Mouse (Mus musculus) intestine, embryonic 16.5 days (tissue): ENCODE measurements around the gene Ptprd. TPM values are rescaled to one million over a fixed set of nuclear protein-coding genes. Genes with fewer than 3 reads are reported as not detected.

Source experiments
- ATAC-seq: fragments of 200-750 bp; cut with Nextera tagmentation; 2 replicates; pipeline ENCODE4 v1.8.0; 2017; ENCODE audit warnings: moderate TSS enrichment, moderate library complexity
- H3K27ac ChIP-seq: fragments of 300-500 bp; sonication (generic); 2 replicates; pipeline ENCODE4 v1.5.1; 2014; ENCODE audit warnings: mild to moderate bottlenecking, low read length
- H3K27me3 ChIP-seq: fragments of 300-500 bp; sonication (generic); replicated peaks from 2 replicates; pipeline ENCODE4 v1.6.1; 2014; ENCODE audit warnings: low read length, control low read depth, mixed read lengths; ENCODE audit not compliant: control insufficient read depth, insufficient read depth
- H3K36me3 ChIP-seq: fragments of 300-500 bp; sonication (generic); 2 replicates; pipeline ENCODE4 v1.6.1; 2014; ENCODE audit warnings: low read length, control low read depth; ENCODE audit not compliant: control insufficient read depth, insufficient read depth
- H3K4me1 ChIP-seq: fragments of 300-500 bp; sonication (generic); 2 replicates; pipeline ENCODE4 v1.6.1; 2014; ENCODE audit warnings: low read length, control low read depth, mixed read lengths; ENCODE audit not compliant: control insufficient read depth, insufficient read depth
- H3K4me2 ChIP-seq: fragments of 300-500 bp; sonication (generic); 2 replicates; pipeline ENCODE4 v1.6.1; 2014; ENCODE audit warnings: low read depth, low read length, control low read depth
- H3K4me3 ChIP-seq: fragments of 300-500 bp; sonication (generic); 2 replicates; pipeline ENCODE4 v1.5.1; 2014; ENCODE audit warnings: mild to moderate bottlenecking, low read length
- H3K9ac ChIP-seq: fragments of 300-500 bp; sonication (generic); 2 replicates; pipeline ENCODE4 v1.6.1; 2014; ENCODE audit warnings: low read depth, low read length
- H3K9me3 ChIP-seq: fragments of 300-500 bp; sonication (generic); 2 replicates; pipeline ENCODE4 v1.6.1; 2016; ENCODE audit warnings: low read length, control low read depth; ENCODE audit not compliant: control insufficient read depth
- WGBS: fragments of 180-500 bp; shearing (Covaris S2); extraction: QIAGEN DNeasy Blood & Tissue Kit; methylation state at CpG from one replicate; pipeline ENCODE4 v1.1.7; 2014; 5-methylcytosine and 5-hydroxymethylcytosine counted together
- polyA plus RNA-seq: library from polyadenylated mRNA; unstranded; fragments of >200 nt; fragmentation: Nextera tagmentation; extraction: Ambion mirVana; gene quantifications from 2 replicates; pipeline ENCODE4 v1.2.1, GENCODE M21; 2015

Gene Ptprd
- polyA plus RNA-seq, 1 experiment from 2014 or later, result 5.0 TPM

GRCm38 (mm10) chr4:76350241-76350962 is 1861.4 kb downstream of the Ptprd start:
- Histone ChIP-seq H3K36me3 (no peaks in the 10 kb centered on the region), H3K4me3 (no peak overlapping the region), H3K9ac (no peak overlapping the region), H3K4me2 (no peak overlapping the region), H3K27ac (no peak overlapping the region), H3K4me1 (no peaks in the 10 kb centered on the region), H3K9me3 (no peaks in the 10 kb centered on the region), H3K27me3 (no peaks in the 10 kb centered on the region)
- WGBS, result 35% methylated on average over 3 of the region's 3 CpGs
- peak; percentile 62 for ATAC-seq

- Histone ChIP-seq H3K9me3 (no peaks in the 10 kb centered on the region), H3K36me3 (no peaks in the 10 kb centered on the region), H3K4me1 (peaks cover 3% of the 10 kb centered on the region; the same call in 1 of the 2 replicates), H3K27ac (no peak overlapping the region), H3K27me3 (no peaks in the 10 kb centered on the region), H3K4me3 (no peak overlapping the region), H3K9ac (no peak overlapping the region), H3K4me2 (no peak overlapping the region)
- 55% methylated on average over 3 of the region's 3 CpGs for WGBS
- ATAC-seq, result peak; percentile 77
These were observed 1867.7 kb downstream of the Ptprd start for GRCm38 (mm10) chr4:76344059-76344458.

GRCm38 (mm10) chr4:76337926-76338325 is 1873.8 kb downstream of the Ptprd start:
- ATAC-seq, result peak; percentile 80

GRCm38 (mm10) chr4:76327346-76327745 is 1884.4 kb downstream of the Ptprd start:
- H3K9me3 ChIP-seq, result no peaks in the 10 kb centered on the region
- H3K4me2 ChIP-seq, result peak overlapping the region; percentile 39
- WGBS, result 24% methylated on average over 11 of the region's 11 CpGs
- H3K9ac ChIP-seq, result 0 out of 2 replicates have a peak overlapping the region, but pooled peaks have one; percentile 37
- H3K27ac ChIP-seq, result no peak overlapping the region
- H3K27me3 ChIP-seq, result no peaks in the 10 kb centered on the region
- peak overlapping the region; percentile 14 for H3K4me3 ChIP-seq
- peak; percentile 33; the same call in 1 of the 2 replicates for ATAC-seq
- H3K36me3 ChIP-seq, result no peaks in the 10 kb centered on the region
- no peaks in the 10 kb centered on the region; the same call in 1 of the 2 replicates for H3K4me1 ChIP-seq

More at GRCm38 (mm10) chr4:76337926-76338325, 1873.8 kb downstream of the Ptprd start:
- Histone ChIP-seq H3K9ac (no peak overlapping the region), H3K36me3 (no peaks in the 10 kb centered on the region), H3K9me3 (no peaks in the 10 kb centered on the region), H3K4me1 (no peaks in the 10 kb centered on the region), H3K27ac (no peak overlapping the region), H3K4me2 (no peak overlapping the region), H3K27me3 (no peaks in the 10 kb centered on the region), H3K4me3 (no peak overlapping the region)
- WGBS, result 68% methylated on average over 1 of the region's 1 CpGs

GRCm38 (mm10) chr4:76325646-76326045 is 1886.1 kb downstream of the Ptprd start:
- no peak for ATAC-seq

GRCm38 (mm10) chr4:76324928-76325327 is 1886.8 kb downstream of the Ptprd start:
- no peaks in the 10 kb centered on the region for H3K9me3 ChIP-seq
- H3K27ac ChIP-seq, result no peak overlapping the region
- no peak overlapping the region for H3K4me3 ChIP-seq
- no peak overlapping the region for H3K9ac ChIP-seq
- H3K36me3 ChIP-seq, result no peaks in the 10 kb centered on the region
- no peaks in the 10 kb centered on the region; the same call in 1 of the 2 replicates for H3K4me1 ChIP-seq
- H3K4me2 ChIP-seq, result no peak overlapping the region
- no peaks in the 10 kb centered on the region for H3K27me3 ChIP-seq
- 43% methylated on average over 10 of the region's 10 CpGs for WGBS
- ATAC-seq, result no peak

More at GRCm38 (mm10) chr4:76325646-76326045, 1886.1 kb downstream of the Ptprd start:
- Histone ChIP-seq H3K4me1 (no peaks in the 10 kb centered on the region; the same call in 1 of the 2 replicates), H3K27ac (no peak overlapping the region), H3K9ac (no peak overlapping the region), H3K4me3 (no peak overlapping the region), H3K9me3 (no peaks in the 10 kb centered on the region), H3K4me2 (no peak overlapping the region), H3K36me3 (no peaks in the 10 kb centered on the region), H3K27me3 (no peaks in the 10 kb centered on the region)
- WGBS, result 95% methylated on average over 3 of the region's 3 CpGs

GRCm38 (mm10) chr4:76324509-76324908 is 1887.3 kb downstream of the Ptprd start:
- no peak for ATAC-seq
- 46% methylated on average over 5 of the region's 5 CpGs for WGBS
- Histone ChIP-seq H3K27me3 (no peaks in the 10 kb centered on the region), H3K9me3 (no peaks in the 10 kb centered on the region), H3K4me2 (no peak overlapping the region), H3K4me1 (no peaks in the 10 kb centered on the region; the same call in 1 of the 2 replicates), H3K27ac (no peak overlapping the region), H3K9ac (no peak overlapping the region), H3K36me3 (no peaks in the 10 kb centered on the region), H3K4me3 (no peak overlapping the region)

- Histone ChIP-seq H3K4me3 (no peak overlapping the region), H3K4me2 (no peak overlapping the region), H3K9me3 (no peaks in the 10 kb centered on the region), H3K9ac (no peak overlapping the region), H3K27ac (no peak overlapping the region), H3K4me1 (no peaks in the 10 kb centered on the region; the same call in 1 of the 2 replicates), H3K27me3 (no peaks in the 10 kb centered on the region), H3K36me3 (no peaks in the 10 kb centered on the region)
- 0 out of 2 replicates have a peak, but pooled peaks have one; percentile 36 for ATAC-seq
- WGBS, result 40% methylated on average over 4 of the region's 4 CpGs
These were observed 1891.9 kb downstream of the Ptprd start for GRCm38 (mm10) chr4:76319874-76320273.

- no peaks in the 10 kb centered on the region for H3K27me3 ChIP-seq
- no peak overlapping the region for H3K27ac ChIP-seq
- no peaks in the 10 kb centered on the region for H3K4me1 ChIP-seq
- ATAC-seq, result no peak
- H3K4me2 ChIP-seq, result no peak overlapping the region
- no peak overlapping the region for H3K9ac ChIP-seq
- no peak overlapping the region for H3K4me3 ChIP-seq
- no peaks in the 10 kb centered on the region for H3K36me3 ChIP-seq
- 91% methylated on average over 2 of the region's 2 CpGs for WGBS
- no peaks in the 10 kb centered on the region for H3K9me3 ChIP-seq
These were observed 1895.8 kb downstream of the Ptprd start for GRCm38 (mm10) chr4:76315977-76316376.
